Mouse (Mus musculus): Measurements from ENCODE around the gene Zbtb44. TPM values are rescaled to one million over a fixed set of nuclear protein-coding genes. Genes with fewer than 3 reads are reported as not detected.

The Zbtb44 gene
- total and polyA plus RNA-seq, 3 experiments, result 9.8 to 15.1 TPM; not detected in 1

DNA sequence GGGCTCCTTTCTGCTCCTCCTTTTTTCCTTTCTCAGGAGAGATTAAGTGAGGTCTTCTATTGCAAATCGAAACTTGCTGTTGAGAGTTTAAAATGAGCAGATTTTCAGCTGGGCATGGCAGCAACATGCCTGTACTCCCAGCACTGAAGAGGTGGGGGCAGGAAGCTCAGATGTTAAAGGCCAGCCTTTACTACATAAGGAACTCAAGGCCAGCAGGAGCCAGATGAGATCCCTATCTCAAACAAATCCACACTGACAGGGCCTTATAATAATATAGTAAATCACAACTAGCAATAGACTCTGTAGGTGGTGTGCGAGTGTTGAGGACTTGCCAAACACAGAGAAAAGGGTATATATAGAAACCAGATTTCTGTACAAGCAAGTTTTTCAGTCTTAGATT, 28.3 kb downstream of the Zbtb44 start:
- Histone ChIP-seq H3K27me3 (ENCODE audit: control insufficient read depth in 1 of 2, insufficient read depth in 2 of 2, low read length in 2 of 2) (no peaks in the 10 kb centered on the region), H3K79me2 (ENCODE audit: control insufficient read depth, insufficient read depth, low read length, poor library complexity) (no peaks in the 10 kb centered on the region), H3K36me3 (ENCODE audit: control insufficient read depth in 1 of 2, insufficient read depth in 2 of 2, low read length in 2 of 2) (peaks cover 0 to 7% of the 10 kb centered on the region in 2 experiments; a peak in 3 of 4 replicates), H3K27ac (ENCODE audit: control insufficient read depth, low read depth, low read length) (no peak overlapping the region), H3K4me1 (ENCODE audit: control insufficient read depth in 1 of 2, insufficient read depth in 2 of 2, low read length in 2 of 2) (no peaks in the 10 kb centered on the region), H3K9ac (ENCODE audit: control insufficient read depth, low read depth, low read length, poor library complexity, severe bottlenecking) (no peak overlapping the region), H3K4me3 (ENCODE audit: control insufficient read depth in 1 of 2, insufficient read depth in 1 of 2, low read depth in 2 of 2, low read length in 2 of 2) (no peak overlapping the region), H3K9me3 (replicated peaks; ENCODE audit: insufficient read depth, low read length) (no peaks in the 10 kb centered on the region)
- TF ChIP-seq TAL1 (IDR thresholded peaks at IDR 0.05; ENCODE audit: low read length) (no peak), ZMIZ1 (IDR thresholded peaks at IDR 0.05; ENCODE audit: low read depth, low read length) (no peak), MAFK (IDR thresholded peaks at IDR 0.05; ENCODE audit: borderline replicate concordance, low read depth, low read length) (no peak), POLR2AphosphoS5 (IDR thresholded peaks at IDR 0.05; ENCODE audit: borderline replicate concordance, low read depth, low read length) (no peak), POLR2A (IDR thresholded peaks at IDR 0.05; ENCODE audit: control insufficient read depth in 1 of 2, insufficient read depth in 1 of 2, low read depth in 1 of 2, low read length in 2 of 2, poor library complexity in 1 of 2) (no peak), ETS1 (IDR thresholded peaks at IDR 0.05; ENCODE audit: low read depth, low read length) (no peak), MYC (IDR thresholded peaks at IDR 0.05; ENCODE audit: low read depth, low read length) (no peak)
- DNase-seq (ENCODE audit: low read depth, low spot score), result no peak

- no peaks in the 10 kb centered on the region for H3K27me3 ChIP-seq (ENCODE audit: control insufficient read depth in 1 of 2, insufficient read depth in 2 of 2, low read length in 2 of 2)
- no peak overlapping the region for H3K4me3 ChIP-seq (ENCODE audit: control insufficient read depth in 1 of 2, insufficient read depth in 1 of 2, low read depth in 2 of 2, low read length in 2 of 2)
- H3K79me2 ChIP-seq (ENCODE audit: control insufficient read depth, insufficient read depth, low read length, poor library complexity), result no peaks in the 10 kb centered on the region
- no peak for DNase-seq (ENCODE audit: low read depth, low spot score)
- no peaks in the 10 kb centered on the region for H3K4me1 ChIP-seq (ENCODE audit: control insufficient read depth in 1 of 2, insufficient read depth in 2 of 2, low read length in 2 of 2)
- H3K9me3 ChIP-seq (replicated peaks; ENCODE audit: insufficient read depth, low read length), result no peaks in the 10 kb centered on the region
- no peak overlapping the region for H3K27ac ChIP-seq (ENCODE audit: control insufficient read depth, low read depth, low read length)
- H3K36me3 ChIP-seq (ENCODE audit: control insufficient read depth in 1 of 2, insufficient read depth in 2 of 2, low read length in 2 of 2), result peaks cover 0 to 11% of the 10 kb centered on the region in 2 experiments; a peak in 2 of 4 replicates
- TF ChIP-seq KAT2A (conservative IDR thresholded peaks at IDR 0.05; ENCODE audit: low read depth, low read length), result no peak
- TF ChIP-seq E2F4 (IDR thresholded peaks at IDR 0.05; ENCODE audit: borderline replicate concordance, low read depth, low read length), result no peak
- TF ChIP-seq MYC (IDR thresholded peaks at IDR 0.05; ENCODE audit: low read depth, low read length), result no peak
- H3K9ac ChIP-seq (ENCODE audit: control insufficient read depth, low read depth, low read length, poor library complexity, severe bottlenecking), result no peak overlapping the region
Observed at GRCm38 (mm10) chr9:31070706-31071105, 40.3 kb downstream of the Zbtb44 start.

- Histone ChIP-seq H3K27ac (ENCODE audit: control insufficient read depth, low read depth, low read length) (no peak overlapping the region), H3K9me3 (replicated peaks; ENCODE audit: insufficient read depth, low read length) (no peaks in the 10 kb centered on the region), H3K9ac (ENCODE audit: control insufficient read depth, low read depth, low read length, poor library complexity, severe bottlenecking) (no peak overlapping the region), H3K4me1 (ENCODE audit: control insufficient read depth in 1 of 2, insufficient read depth in 2 of 2, low read length in 2 of 2) (no peaks in the 10 kb centered on the region), H3K36me3 (ENCODE audit: control insufficient read depth in 1 of 2, insufficient read depth in 2 of 2, low read length in 2 of 2) (peaks cover 6 to 7% of the 10 kb centered on the region in 2 experiments), H3K4me3 (ENCODE audit: control insufficient read depth in 1 of 2, insufficient read depth in 1 of 2, low read depth in 2 of 2, low read length in 2 of 2) (no peak overlapping the region), H3K79me2 (ENCODE audit: control insufficient read depth, insufficient read depth, low read length, poor library complexity) (no peaks in the 10 kb centered on the region), H3K27me3 (ENCODE audit: control insufficient read depth in 1 of 2, insufficient read depth in 2 of 2, low read length in 2 of 2) (no peaks in the 10 kb centered on the region)
- DNase-seq (ENCODE audit: low read depth, low spot score), result no peak
- TF ChIP-seq ZKSCAN1 (IDR thresholded peaks at IDR 0.05; ENCODE audit: low read depth, low read length) (no peak), ZNF384 (IDR thresholded peaks at IDR 0.05; ENCODE audit: low read depth, low read length) (no peak), TCF12 (IDR thresholded peaks at IDR 0.05; ENCODE audit: low read depth, low read length) (no peak), CTCF (IDR thresholded peaks at IDR 0.05 in 2 of 3, conservative IDR thresholded peaks at IDR 0.05 in 1 of 3; ENCODE audit: control insufficient read depth in 1 of 3, insufficient read depth in 1 of 3, low read depth in 2 of 3, low read length in 3 of 3, poor library complexity in 1 of 3, severe bottlenecking in 1 of 3) (no peak), SIN3A (IDR thresholded peaks at IDR 0.05; ENCODE audit: low read length) (no peak), MAX (IDR thresholded peaks at IDR 0.05; ENCODE audit: low read length) (no peak), TBP (IDR thresholded peaks at IDR 0.05; ENCODE audit: low read depth, low read length) (no peak), UBTF (IDR thresholded peaks at IDR 0.05; ENCODE audit: borderline replicate concordance, insufficient read depth, low read depth, low read length) (no peak), TAL1 (IDR thresholded peaks at IDR 0.05; ENCODE audit: low read length) (no peak), ZMIZ1 (IDR thresholded peaks at IDR 0.05; ENCODE audit: low read depth, low read length) (no peak), ZC3H11A (IDR thresholded peaks at IDR 0.05; ENCODE audit: low read depth, low read length) (no peak), ELF1 (IDR thresholded peaks at IDR 0.05; ENCODE audit: low read depth, low read length) (no peak), POLR2AphosphoS2 (IDR thresholded peaks at IDR 0.05; ENCODE audit: low read length) (no peak), GATA1 (IDR thresholded peaks at IDR 0.05; ENCODE audit: low read depth, low read length) (no peak), NRF1 (IDR thresholded peaks at IDR 0.05; ENCODE audit: insufficient read depth, low read depth, low read length, poor library complexity, severe bottlenecking) (no peak), USF1 (IDR thresholded peaks at IDR 0.05; ENCODE audit: low read depth, low read length) (no peak), CHD2 (IDR thresholded peaks at IDR 0.05; ENCODE audit: low read length) (no peak)
Observed at GRCm38 (mm10) chr9:31072256-31072655, 41.8 kb downstream of the Zbtb44 start.
